Mouse (Mus musculus) adrenal gland, adult 2 months (tissue): ENCODE data around the gene Usp17ld. TPM values are rescaled to one million over a fixed set of nuclear protein-coding genes. Genes with fewer than 3 reads are reported as not detected.
"Not testable (repeated sequence)": the region's sequence is repeated elsewhere in the genome, so short reads cannot be mapped to it uniquely, and the experiment has no call there.

Experiments
- DNase-seq: peaks from one replicate; pipeline ENCODE4 v3.0.0; 2021
- long read RNA-seq: library from polyadenylated mRNA; stranded (forward); transcript quantifications from one replicate; pipeline ENCODE4 v2.0.0, GENCODE M21; 2021
- microRNA-seq, 2 experiments: library from miRNA; unstranded; fragments of <30 nt; microRNA quantifications; one replicate each; pipeline ENCODE4 v1.2.0; 2021
- polyA plus RNA-seq: library from polyadenylated mRNA; depleted of rRNA; stranded (reverse); fragments of >200 nt; gene quantifications from 2 replicates; pipeline ENCODE4 v1.2.3, GENCODE M21; 2012; rRNA removed
- total RNA-seq, 2 experiments: library from RNA; stranded (reverse); gene quantifications; 2 replicates each; pipeline ENCODE4 v1.2.3; 2021

Usp17ld gene
- total RNA-seq: not detected
- not detected in 2 replicates for polyA plus RNA-seq
- long read RNA-seq: 0 reads

- not testable (repeated sequence) for DNase-seq
Observed at GRCm38 (mm10) chr7:103252405-103252804, at the start of gene Usp17ld. TSS of gene Usp17ld (minus strand) at chr7:103252505.

- DNase-seq: no peak
Observed at GRCm38 (mm10) chr7:103216696-103217095, 35.6 kb downstream of the Usp17ld start, which contains the start of gene Olfr594. TSS of gene Olfr594 (plus strand) at chr7:103216996.

- DNase-seq: not testable (repeated sequence)
Observed at GRCm38 (mm10) chr7:103212050-103212449, 40.3 kb downstream of the Usp17ld start.

- DNase-seq: no peak
Observed at GRCm38 (mm10) chr7:103211562-103211961, 40.7 kb downstream of the Usp17ld start, which contains the start of gene Olfr593. TSS of gene Olfr593 (plus strand) at chr7:103211862.

Small RNA genes within 50 kb of the gene (microRNA-seq; reads per million reads assigned to microRNA genes)
- gene Gm23550: 0 reads per million in 2 experiments
- 0 reads per million in 2 experiments for gene Gm25171

Other genes starting within 250 kb of the Usp17ld start
- gene Olfr582, start 214.5 kb downstream of the Usp17ld start, total RNA-seq: not detected
- not detected in 2 replicates for gene Olfr582, start 214.5 kb downstream of the Usp17ld start, polyA plus RNA-seq
- not detected for gene Olfr583, start 201.2 kb downstream of the Usp17ld start, total RNA-seq
- gene Olfr583, start 201.2 kb downstream of the Usp17ld start, polyA plus RNA-seq: not detected in 2 replicates
- not detected for gene Olfr584, start 170.6 kb downstream of the Usp17ld start, total RNA-seq
- gene Olfr584, start 170.6 kb downstream of the Usp17ld start, polyA plus RNA-seq: not detected in 2 replicates
- not detected for gene Olfr585, start 154.8 kb downstream of the Usp17ld start, total RNA-seq
- gene Olfr585, start 154.8 kb downstream of the Usp17ld start, polyA plus RNA-seq: not detected in 2 replicates
- gene Olfr586, start 126.9 kb downstream of the Usp17ld start, total RNA-seq: not detected
- gene Olfr586, start 126.9 kb downstream of the Usp17ld start, polyA plus RNA-seq: not detected in 2 replicates
- not detected for gene Olfr588-ps1, start 111.6 kb downstream of the Usp17ld start, total RNA-seq
- gene Olfr588-ps1, start 111.6 kb downstream of the Usp17ld start, polyA plus RNA-seq: not detected in 2 replicates
- not detected for gene Olfr589, start 96.1 kb downstream of the Usp17ld start, total RNA-seq
- not detected in 2 replicates for gene Olfr589, start 96.1 kb downstream of the Usp17ld start, polyA plus RNA-seq
- gene Olfr591, start 74.2 kb downstream of the Usp17ld start, total RNA-seq: not detected
- not detected in 2 replicates for gene Olfr591, start 74.2 kb downstream of the Usp17ld start, polyA plus RNA-seq
- not detected for gene Olfr592, start 67.7 kb downstream of the Usp17ld start, total RNA-seq
- not detected in 2 replicates for gene Olfr592, start 67.7 kb downstream of the Usp17ld start, polyA plus RNA-seq
- gene Olfr593, start 40.6 kb downstream of the Usp17ld start, total RNA-seq: not detected
- gene Olfr593, start 40.6 kb downstream of the Usp17ld start, polyA plus RNA-seq: not detected in 2 replicates
- not detected for gene Olfr594, start 35.5 kb downstream of the Usp17ld start, total RNA-seq
- not detected in 2 replicates for gene Olfr594, start 35.5 kb downstream of the Usp17ld start, polyA plus RNA-seq
- not detected for gene Olfr596, start 53.1 kb upstream of the Usp17ld start, total RNA-seq
- not detected in 2 replicates for gene Olfr596, start 53.1 kb upstream of the Usp17ld start, polyA plus RNA-seq
- not detected for gene Olfr597, start 63.8 kb upstream of the Usp17ld start, total RNA-seq
- not detected in 2 replicates for gene Olfr597, start 63.8 kb upstream of the Usp17ld start, polyA plus RNA-seq
- not detected for gene Olfr598, start 71.1 kb upstream of the Usp17ld start, total RNA-seq
- not detected in 2 replicates for gene Olfr598, start 71.1 kb upstream of the Usp17ld start, polyA plus RNA-seq
- not detected for gene Olfr599, start 83.4 kb upstream of the Usp17ld start, total RNA-seq
- not detected in 2 replicates for gene Olfr599, start 83.4 kb upstream of the Usp17ld start, polyA plus RNA-seq
- not detected for gene Olfr600, start 97.2 kb upstream of the Usp17ld start, total RNA-seq
- not detected in 2 replicates for gene Olfr600, start 97.2 kb upstream of the Usp17ld start, polyA plus RNA-seq
- not detected for gene Olfr601, start 110.2 kb upstream of the Usp17ld start, total RNA-seq
- not detected in 2 replicates for gene Olfr601, start 110.2 kb upstream of the Usp17ld start, polyA plus RNA-seq
- gene Olfr603, start 133.7 kb upstream of the Usp17ld start, total RNA-seq: not detected
- not detected in 2 replicates for gene Olfr603, start 133.7 kb upstream of the Usp17ld start, polyA plus RNA-seq
- not detected for gene Usp17lc, start 162.6 kb upstream of the Usp17ld start, total RNA-seq
- gene Usp17lc, start 162.6 kb upstream of the Usp17ld start, polyA plus RNA-seq: not detected in 2 replicates
- not detected for gene Olfr605, start 192.9 kb upstream of the Usp17ld start, total RNA-seq
- gene Olfr605, start 192.9 kb upstream of the Usp17ld start, polyA plus RNA-seq: not detected in 2 replicates
- gene Olfr606, start 196.5 kb upstream of the Usp17ld start, total RNA-seq: not detected
- not detected in 2 replicates for gene Olfr606, start 196.5 kb upstream of the Usp17ld start, polyA plus RNA-seq
- gene Olfr607, start 211.6 kb upstream of the Usp17ld start, total RNA-seq: not detected
- not detected in 2 replicates for gene Olfr607, start 211.6 kb upstream of the Usp17ld start, polyA plus RNA-seq
- not detected for gene Olfr608, start 217.4 kb upstream of the Usp17ld start, total RNA-seq
- not detected in 2 replicates for gene Olfr608, start 217.4 kb upstream of the Usp17ld start, polyA plus RNA-seq
- gene Olfr609, start 245.6 kb upstream of the Usp17ld start, total RNA-seq: not detected
- not detected in 2 replicates for gene Olfr609, start 245.6 kb upstream of the Usp17ld start, polyA plus RNA-seq